7 mouse cellular contexts compared by ENCODE assay signal in genomic region chr8:40150911-40151797, GRCm38 (mm10).
DNase-seq lines count a peak whose midpoint lies in the region; ATAC-seq lines count a peak whose summit lies in the region.

No protein-coding gene starts in this region.

- WGBS in hindbrain, embryonic 16.5 days, result 6% methylated on average over 21 of the region's 21 CpGs

- peak overlapping the region; percentile 35 for H3K4me3 ChIP-seq in hindbrain, embryonic 16.5 days (ENCODE audit: low read length)

- no peaks in the 10 kb centered on the region for H3K9me3 ChIP-seq in hindbrain, embryonic 16.5 days (ENCODE audit: control insufficient read depth, low read length)

- no peak overlapping the region for H3K27ac ChIP-seq in hindbrain, embryonic 16.5 days (ENCODE audit: low read depth, low read length)

- DNase-seq in adipocyte (ENCODE audit: low spot score), result peak; percentile 72
- peak; percentile 74 to 84 for DNase-seq in cerebellum, postnatal 25 days
- peak; percentile 76 to 83 for DNase-seq in frontal cortex, postnatal 36 days (ENCODE audit: low spot score in 2 of 2)
- peak; percentile 67 for DNase-seq in left cerebral cortex, adult 11 months (ENCODE audit: low spot score)
- DNase-seq in lung, postnatal 36 days, result peak; percentile 79
- peak; percentile 87 to 90 for DNase-seq in right cerebral cortex, adult 2 months (ENCODE audit: low spot score in 2 of 2)

- no peaks in the 10 kb centered on the region for H3K27me3 ChIP-seq in hindbrain, embryonic 16.5 days (replicated peaks; ENCODE audit: control insufficient read depth, insufficient read depth, low read length)

- peak; percentile 91 for ATAC-seq in hindbrain, embryonic 16.5 days

- no peaks in the 10 kb centered on the region for H3K36me3 ChIP-seq in hindbrain, embryonic 16.5 days (ENCODE audit: control insufficient read depth, insufficient read depth, low read length)

- no peaks in the 10 kb centered on the region for H3K4me1 ChIP-seq in hindbrain, embryonic 16.5 days (ENCODE audit: control insufficient read depth, insufficient read depth, low read depth, low read length)

- H3K4me2 ChIP-seq in hindbrain, embryonic 16.5 days (ENCODE audit: low read length), result peak overlapping the region; percentile 74

- peak overlapping the region; percentile 41 for H3K9ac ChIP-seq in hindbrain, embryonic 16.5 days (ENCODE audit: low read depth, low read length)
